Mouse (Mus musculus): Measurements from ENCODE around the gene Cyp21a1.
"Not testable (repeated sequence)": the region's sequence is repeated elsewhere in the genome, so short reads cannot be mapped to it uniquely, and the experiment has no call there.

Gene Cyp21a1

DNA sequence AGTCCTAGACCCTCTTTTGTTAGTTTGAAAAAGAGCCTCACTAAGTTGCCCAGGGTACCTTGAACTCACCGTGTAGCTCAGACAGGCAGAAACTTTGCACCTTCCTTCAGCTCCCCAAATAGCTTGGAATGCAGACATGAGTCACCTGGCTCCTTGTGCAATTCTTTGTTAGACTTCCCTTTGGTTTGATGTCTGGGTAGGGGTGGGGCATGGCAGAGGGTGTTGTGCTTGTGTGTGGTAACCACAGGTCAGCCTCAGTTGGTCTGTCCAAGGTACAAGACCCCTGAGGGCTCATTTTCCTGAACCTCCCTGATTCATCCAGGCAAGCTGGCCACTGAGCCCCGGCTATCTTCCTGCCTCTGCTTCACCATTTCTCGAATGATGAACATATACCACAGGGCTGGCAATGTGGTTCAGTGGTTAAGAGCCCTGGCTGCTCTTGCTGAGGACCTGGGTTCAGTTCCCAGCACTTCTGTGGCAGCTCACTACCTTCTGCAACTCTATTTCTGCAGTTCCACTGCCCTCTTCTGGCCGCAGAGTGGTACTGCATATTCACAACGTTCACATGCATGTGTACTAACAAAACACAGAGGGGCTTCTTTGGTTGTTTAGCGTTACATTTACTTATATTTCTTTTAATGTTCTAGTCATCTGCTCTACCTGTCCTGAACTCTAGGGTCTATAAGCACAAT is 656 bp upstream of the Cyp21a1 start:
- no peak for DNase-seq (ENCODE audit: low spot score in 2 of 2)

DNA sequence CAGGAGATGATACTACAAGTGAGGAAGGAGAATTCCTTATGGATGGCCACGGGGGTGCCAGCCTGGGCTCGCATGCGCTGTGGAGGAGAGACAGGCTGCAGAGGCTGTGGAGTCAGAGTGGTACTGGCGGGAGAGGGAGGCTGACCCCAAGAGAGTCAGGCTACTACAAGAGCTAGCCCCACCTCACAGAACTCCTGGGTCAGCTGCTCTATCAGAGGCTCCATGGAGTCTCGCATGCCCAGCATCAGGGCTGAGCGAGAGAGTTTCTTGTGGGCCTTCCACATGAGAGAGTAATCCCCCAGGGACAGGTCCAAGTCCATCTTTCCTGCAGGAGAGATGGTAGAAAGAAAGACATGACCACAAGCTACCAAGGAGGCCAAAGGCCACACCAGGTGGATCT is 994 bp downstream of the Cyp21a1 start:
- DNase-seq (ENCODE audit: low spot score in 2 of 2), result not testable (repeated sequence)

DNA sequence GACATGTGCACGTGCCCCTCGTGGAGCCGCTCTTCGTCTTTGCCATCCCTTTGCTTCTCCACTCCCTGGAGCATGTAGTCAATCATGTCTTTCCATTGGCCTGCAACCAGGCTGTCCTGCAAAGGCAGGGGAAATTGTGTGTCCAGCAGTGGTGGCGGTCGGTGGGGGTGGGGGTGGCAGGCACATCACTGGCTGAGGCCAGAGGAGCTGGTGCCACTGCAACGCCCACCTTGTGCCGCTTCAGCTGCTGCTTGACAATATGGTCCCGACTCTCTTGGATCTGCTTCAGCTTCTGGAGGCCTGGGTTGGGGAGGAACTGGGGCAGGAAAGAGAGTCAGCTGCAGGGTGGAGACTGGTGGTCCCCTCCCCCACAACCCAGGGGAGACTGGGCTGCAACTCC is 1.6 kb downstream of the Cyp21a1 start:
- not testable (repeated sequence) for DNase-seq (ENCODE audit: low spot score in 2 of 2)

DNA sequence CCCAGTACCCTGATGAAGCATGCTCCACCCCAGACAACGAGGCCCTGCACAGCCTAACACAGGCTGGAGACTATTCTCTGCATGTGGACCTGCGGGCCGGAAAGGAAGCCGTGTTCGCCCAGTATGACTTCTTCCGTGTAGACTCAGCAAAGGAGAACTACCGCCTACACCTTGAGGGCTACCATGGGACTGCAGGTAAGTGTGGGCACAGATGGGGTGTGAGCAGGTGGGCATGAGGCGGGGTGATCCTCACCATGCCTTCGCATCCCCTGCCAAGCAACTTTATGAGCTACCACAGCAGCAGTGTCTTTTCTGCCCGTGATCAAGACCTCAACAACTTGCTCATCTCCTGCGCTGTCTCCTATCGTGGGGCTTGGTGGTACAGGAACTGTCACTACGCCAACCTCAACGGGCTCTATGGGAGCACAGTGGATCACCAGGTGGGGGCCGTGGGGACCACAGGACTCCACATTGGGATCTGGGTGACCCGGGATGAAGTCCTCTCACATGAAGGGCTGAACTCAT is 3.5 kb downstream of the Cyp21a1 start:
- not testable (repeated sequence) for DNase-seq (ENCODE audit: low spot score in 2 of 2)

DNA sequence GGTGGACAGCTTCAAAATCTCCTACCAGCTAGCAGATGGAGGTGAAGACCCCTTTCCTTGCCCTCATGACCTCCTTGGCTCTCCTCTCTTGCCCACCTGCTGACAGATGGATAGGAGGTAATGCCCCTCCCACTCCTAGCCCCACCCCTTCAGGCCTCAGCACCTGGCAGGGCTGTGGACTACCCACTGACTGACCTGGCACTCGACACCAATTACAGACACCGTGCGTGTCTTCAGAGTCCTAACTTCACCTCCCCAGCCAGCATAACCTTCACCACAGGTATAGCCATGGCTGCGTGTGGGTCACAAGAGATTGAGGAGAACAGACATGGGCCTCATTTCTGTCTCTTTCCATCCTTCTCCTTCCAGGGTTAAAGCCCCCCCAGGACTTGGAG is 4.8 kb downstream of the Cyp21a1 start:
- DNase-seq (ENCODE audit: low spot score in 2 of 2), result no peak

DNA sequence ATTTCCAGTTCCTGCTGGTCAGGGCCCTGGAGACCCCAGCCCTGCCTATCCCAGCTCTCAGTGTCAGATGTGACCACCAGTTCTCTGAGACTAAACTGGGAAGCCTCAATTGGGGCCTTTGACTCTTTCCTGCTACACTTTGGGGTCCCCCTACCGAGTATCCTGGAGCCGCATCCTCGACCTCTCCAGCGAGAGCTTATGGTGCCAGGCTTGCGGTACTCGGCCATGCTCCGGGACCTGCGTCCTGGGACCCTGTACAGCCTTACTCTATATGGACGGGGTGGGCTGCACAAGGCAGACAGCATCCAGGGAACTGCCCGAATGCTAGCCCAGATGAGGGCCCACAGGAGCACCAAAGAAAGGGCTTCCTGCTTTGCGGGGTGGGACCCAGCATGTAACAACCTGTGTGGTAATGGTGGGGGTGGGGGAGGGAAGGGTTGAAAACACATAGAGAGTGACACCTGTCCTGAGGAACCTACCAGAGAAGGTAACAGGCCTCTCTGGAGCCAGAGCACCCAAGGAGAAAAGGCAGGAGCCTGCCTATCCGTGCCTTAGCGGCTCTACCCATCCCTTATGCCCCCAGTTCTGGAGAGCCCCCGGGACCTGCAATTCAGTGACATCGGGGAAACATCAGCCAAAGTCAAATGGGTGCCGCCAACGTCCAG is 5.4 kb downstream of the Cyp21a1 start:
- DNase-seq (ENCODE audit: low spot score in 2 of 2), result no peak

DNA sequence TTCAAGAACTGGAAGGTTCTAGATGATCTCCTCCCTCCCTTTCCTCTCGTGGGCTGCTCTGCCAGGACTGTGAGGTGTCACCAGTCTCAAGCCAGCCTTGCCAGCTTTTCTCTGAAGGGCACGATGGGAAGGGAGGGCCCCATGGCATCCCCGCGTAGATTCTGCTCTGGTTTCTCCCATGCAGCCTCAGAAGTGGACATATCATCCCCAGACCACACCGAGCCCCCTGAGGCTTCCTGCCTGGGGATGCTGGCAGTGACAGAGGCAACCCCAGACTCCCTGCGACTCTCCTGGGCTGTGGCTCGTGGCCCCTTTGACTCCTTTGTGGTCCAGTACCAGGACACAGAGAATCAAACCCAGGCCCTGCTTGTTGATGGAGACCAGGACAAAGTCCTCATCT is 6.3 kb downstream of the Cyp21a1 start:
- not testable (repeated sequence) for DNase-seq (ENCODE audit: low spot score in 2 of 2)

DNA sequence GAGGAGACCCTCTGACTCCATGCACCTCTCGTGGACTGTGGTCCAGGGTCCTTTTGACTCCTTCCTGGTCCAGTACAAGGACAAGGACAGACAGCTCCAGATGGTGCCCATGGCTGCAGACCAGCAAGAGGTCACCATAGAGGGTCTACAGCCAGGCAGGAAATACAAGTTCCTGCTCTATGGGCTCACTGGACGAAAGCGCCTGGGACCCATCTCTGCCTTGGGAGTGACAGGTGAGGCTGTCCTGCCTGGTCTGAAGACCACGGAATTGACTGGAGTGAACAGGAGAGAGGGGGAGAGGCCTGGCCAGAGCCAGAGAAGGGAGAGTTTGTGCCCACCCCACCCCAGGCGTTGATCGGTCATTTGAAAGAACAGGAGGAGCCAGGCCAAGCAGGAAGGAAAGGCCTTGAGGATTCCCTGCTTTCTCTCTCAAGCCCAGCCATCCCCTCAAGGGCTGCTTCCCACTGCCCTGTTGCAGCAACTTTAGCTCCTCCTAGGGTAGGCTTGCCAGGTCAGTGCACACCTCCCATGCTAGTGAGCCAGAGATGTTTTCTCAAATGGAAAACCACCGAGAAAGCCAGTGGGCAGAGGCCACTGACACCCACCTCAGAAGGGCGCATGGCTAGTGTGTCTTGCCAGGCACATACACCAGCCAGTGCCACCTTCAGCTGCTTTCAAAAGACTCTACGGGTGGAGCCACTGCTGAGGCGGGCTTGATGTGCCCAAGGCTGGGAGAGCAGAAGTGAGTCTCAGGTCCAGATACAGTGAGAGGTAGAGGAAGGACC is 7.0 kb downstream of the Cyp21a1 start:
- DNase-seq (ENCODE audit: low spot score in 2 of 2), result not testable (repeated sequence)

DNA sequence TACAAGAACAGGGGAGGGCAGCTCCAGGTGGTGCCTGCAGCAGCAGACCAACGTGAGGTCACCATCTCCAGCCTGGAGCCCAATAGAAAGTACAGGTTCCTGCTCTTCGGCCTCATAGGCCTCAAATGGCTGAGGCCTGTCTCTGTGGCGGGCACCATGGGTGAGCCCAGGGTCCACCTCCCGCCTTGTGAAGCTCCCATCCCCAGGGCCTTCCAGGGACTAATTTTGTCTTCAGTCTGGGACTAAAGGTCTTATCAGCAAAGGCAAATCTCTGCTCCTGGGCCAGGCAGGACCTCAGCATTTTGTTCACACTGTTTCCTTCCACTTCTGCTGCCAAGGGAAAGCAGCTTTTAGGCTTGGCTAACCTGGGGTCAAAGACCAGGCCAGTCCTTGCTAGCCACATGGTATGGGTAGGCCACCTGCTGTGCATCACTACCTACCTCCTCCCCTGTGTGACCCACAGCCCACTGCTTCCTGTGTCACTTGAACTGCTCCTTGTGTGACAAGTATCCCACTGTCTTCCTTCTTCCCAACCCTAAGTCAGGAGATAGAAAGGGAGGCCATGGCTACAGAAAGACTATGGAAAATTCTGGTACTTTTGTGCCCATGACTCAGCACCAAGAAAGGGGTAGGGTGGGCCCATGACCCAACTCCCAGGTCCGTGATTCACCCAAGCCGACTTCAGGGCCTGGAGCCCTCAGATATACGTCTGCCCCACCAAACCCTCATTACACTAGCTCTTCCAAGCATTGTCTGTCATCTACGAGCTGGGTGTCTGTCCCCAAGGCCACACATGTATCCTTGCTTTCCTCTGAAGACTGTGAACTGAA is 7.8 kb downstream of the Cyp21a1 start:
- DNase-seq (ENCODE audit: low spot score in 2 of 2), result no peak

DNA sequence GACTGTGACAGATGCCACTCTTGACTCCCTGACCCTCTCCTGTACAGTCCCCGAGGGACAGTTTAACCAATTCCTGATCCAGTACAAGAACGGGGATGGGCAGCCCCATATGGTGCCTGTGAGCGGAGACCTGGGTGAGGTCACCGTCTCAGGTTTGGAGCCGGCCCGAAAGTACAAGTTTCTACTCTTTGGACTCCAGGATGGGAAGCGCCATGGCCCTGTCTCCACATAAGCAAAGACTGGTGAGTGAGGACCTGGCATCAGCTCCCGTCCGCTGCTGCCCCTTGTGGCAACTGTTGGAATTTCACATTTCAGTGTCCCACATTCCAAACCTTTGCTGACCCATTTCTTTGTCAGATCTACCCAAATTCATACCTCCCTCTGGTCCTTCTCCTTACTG is 8.7 kb downstream of the Cyp21a1 start:
- peak in 1 of 2 experiments; percentile 45 for DNase-seq (ENCODE audit: low spot score in 2 of 2)

DNA sequence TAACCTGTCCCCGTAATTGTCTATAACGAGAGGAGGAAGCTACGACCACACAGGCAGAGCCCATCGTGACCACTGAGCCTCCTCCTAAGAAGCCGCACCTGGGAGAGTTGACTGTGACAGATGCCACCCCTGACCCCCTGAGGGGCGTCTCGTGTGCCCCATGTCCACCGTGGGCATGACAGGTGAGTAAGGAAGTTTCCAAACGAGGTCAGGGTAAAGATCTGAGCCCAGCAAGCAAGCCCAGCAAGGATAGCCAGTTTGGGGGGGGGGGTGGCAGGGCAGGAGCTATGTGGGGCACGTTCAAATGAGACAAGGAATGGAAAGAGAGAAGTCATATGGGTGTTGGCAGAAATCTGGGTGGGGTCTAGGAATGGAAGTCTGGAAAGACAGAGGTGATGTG is 9.3 kb downstream of the Cyp21a1 start:
- no peak for DNase-seq (ENCODE audit: low spot score in 2 of 2)

DNA sequence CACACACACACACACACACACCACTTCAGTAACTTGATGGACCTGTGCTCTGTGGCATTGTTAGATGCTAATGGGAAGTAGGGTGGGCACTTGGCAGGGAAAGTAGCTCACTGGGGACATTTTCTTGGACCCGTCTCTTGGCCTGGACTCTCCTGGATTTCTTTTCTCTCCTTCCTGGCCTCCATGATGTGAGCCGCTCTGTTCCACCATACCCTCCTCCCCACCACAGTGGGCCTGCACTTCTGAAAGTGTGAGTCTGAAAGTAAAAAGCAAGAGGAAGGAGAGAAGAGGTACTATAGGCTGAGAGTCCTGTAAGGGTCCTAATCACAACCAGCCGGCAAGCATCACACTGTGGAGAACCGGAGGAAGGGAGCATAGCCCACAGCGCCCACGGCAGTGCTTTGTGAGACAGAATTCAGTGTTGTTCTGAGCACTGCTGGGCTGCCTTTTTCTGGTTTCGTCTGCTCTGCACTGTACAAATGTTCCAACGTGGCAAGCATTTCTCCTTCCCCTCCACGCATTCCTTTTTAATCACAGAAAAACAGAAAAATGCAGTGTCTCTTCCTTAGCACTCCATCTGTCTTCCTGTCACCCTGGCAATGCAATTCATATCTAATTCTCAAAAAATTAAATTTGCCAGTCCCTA is 26.6 kb downstream of the Cyp21a1 start:
- DNase-seq (ENCODE audit: low spot score in 2 of 2), result peak; percentile 38 to 61

DNA sequence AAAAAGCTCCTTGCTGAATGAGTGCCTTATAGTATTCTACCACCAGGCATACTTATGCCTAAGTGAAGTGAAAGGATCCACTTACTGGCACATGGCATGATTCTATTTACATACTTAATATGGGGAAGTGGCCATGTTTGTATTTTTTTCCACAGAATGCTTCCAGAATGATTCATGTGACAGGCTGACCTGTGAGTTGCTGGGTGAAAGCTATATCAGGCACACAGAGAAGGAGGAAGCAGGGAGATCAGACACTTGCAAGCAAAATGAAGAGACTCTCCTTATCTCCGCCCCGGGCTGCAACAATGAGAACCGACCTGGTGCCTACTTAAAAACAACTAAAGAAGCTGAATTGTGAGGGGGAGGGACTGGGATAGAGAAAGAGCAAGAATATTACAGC is 42.9 kb downstream of the Cyp21a1 start:
- DNase-seq (ENCODE audit: low spot score in 2 of 2), result no peak

Measured in right cerebral cortex, postnatal 10 days (tissue).